Mouse (Mus musculus) thymus, postnatal 10 days (tissue): ENCODE measurements around the gene Echs1.

Experiments
- DNase-seq, 2 experiments: peaks; one replicate each; pipeline ENCODE4 v3.0.0; 2021; ENCODE audit warnings: low spot score in 2 of 2

Gene Echs1

GRCm38 (mm10) chr7:140061832-140062130 lies 54.5 kb downstream of the Echs1 start:
- no peak for DNase-seq

- DNase-seq, result no peak
Measured at GRCm38 (mm10) chr7:140060936-140061831, 55.1 kb downstream of the Echs1 start.

- DNase-seq, result no peak
Measured at GRCm38 (mm10) chr7:140059601-140060000, 56.7 kb downstream of the Echs1 start.

DNA sequence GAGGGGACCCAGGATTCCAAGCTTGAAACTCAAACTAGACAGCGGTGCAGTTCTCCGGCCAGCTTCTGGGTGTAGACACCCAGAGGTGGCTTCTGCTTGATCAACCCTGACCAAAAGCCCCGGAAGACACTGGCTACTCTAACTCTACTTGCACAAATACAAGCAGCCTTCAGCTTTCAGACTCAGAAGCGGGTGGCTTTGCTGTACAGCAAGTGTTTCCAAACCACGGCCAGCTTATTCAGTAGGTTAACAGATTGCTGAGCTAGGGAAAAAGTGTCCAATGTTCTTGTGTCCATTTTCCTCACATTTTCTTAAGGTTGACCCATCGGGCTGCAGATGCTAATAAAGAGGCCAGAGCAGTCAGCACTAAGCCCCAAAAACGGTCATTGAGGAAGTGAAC lies 57.7 kb downstream of the Echs1 start:
- no peak for DNase-seq

DNA sequence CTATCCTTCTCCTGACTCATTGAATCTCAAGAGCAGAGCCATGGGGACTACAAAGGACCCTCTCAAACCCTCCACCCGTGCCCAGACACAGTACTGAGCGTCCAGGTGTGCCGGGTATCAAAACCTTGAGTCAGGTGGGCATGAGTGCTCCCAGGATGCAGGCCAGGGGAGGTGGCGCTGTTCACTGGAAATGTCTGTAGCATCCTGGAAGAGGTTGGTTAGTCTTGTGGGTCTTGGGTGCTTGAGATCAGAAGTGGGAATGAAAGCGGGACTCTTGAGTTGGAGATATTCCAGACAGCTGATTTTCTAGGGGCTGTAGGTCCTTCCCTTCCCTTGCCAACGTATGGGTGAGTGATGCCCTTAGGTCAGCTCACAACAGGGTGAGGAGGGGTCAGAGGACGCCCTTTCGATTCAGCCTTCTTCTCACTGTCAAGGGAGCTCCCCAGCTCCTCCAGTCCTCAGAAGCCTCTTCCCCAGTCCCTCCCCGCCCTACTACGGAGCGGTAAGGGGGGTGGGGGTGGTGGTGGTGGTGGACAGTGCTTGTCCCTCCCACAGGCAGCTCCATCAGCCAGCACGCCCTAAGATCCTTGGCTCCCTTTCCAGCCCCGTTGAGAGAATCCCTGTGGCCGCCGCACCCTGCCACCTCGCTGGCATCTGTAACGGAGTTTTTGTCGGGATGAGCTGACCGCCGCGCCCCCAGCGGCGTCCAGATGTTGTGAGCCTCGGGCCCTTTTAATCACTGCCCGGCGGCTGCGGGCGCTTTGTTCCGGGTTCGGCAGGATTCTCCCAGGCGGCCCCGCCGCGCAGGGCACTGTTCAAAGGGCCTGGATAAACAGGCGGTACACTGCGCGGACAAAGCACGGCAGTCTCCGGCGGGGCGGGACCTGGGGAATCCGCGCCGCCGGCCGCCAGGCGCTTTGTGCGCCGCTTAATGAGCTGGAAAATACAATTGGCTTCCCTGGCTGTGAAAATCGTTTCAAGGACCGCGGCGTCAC lies 58.6 kb downstream of the Echs1 start:
- DNase-seq, result no peak
